Mouse (Mus musculus) heart, adult 8-10 months (tissue): ENCODE data around the gene Odf2. TPM values are rescaled to one million over a fixed set of nuclear protein-coding genes. Genes with fewer than 3 reads are reported as not detected.
A peak's percentile ranks its signal among the peaks of the same experiment; 100 is the strongest.
"Not testable (repeated sequence)": the region's sequence is repeated elsewhere in the genome, so short reads cannot be mapped to it uniquely, and the experiment has no call there.

Experiments used
- DNase-seq: peaks from one replicate; pipeline ENCODE4 v3.0.0; 2022; ENCODE audit warnings: low spot score
- total RNA-seq, 4 experiments: library from RNA; stranded (reverse); gene quantifications; 2 replicates each; pipeline ENCODE4 v1.2.4; 2022

Odf2 gene
- total RNA-seq, 4 experiments from 2014 or later = 17.0 to 28.1 (median 19.8) TPM

- DNase-seq = peak; percentile 78
Measured at GRCm38 (mm10) chr2:29868949-29869645, 19.9 kb upstream of the Odf2 start, which contains the start of gene Cercam. Cercam (plus strand) TSS chr2:29869164.

DNA sequence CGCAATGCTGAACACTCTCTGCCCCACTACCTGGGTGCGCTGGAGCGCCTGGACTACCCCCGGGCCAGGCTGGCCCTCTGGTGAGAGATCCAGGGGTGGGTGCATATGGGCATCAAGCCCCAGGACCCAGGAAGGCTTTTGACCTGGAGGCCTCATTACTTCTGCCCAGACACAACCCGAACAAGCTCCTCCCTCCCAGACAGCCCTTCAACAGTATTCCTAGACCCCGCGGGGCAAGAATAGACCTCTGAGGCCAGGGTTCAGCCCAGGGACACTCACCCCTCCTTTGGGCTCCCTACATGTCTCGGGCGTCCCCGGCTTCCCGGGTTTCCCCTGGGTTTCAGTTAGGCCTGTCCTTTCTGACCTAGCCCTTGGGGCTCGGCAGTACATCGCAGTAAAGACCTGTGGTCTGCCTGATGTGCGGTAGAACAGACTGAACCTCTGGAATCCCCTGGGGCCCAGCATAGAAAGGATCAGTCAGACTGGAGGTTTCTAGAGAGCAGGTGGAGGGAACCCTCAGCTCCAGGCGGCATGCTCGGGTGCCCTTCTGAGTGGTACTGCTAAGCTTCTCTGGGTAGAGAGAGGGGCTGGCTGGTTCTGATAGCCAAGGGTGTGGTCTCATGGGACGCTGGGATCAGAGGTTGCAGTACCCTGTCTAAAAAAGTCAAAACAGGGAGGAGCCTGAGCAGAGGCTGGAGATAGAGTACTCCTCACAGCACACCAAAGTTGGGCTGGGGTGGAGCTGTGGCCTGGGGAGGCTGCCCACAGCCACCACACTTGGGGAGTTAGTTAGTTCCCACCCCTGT lies 19.2 kb upstream of the Odf2 start:
- DNase-seq = peak; percentile 42

- no peak for DNase-seq
Measured at GRCm38 (mm10) chr2:29872581-29873295, 16.3 kb upstream of the Odf2 start.

- DNase-seq = no peak
Measured at GRCm38 (mm10) chr2:29873801-29874200, 15.2 kb upstream of the Odf2 start.

- DNase-seq = no peak
Measured at GRCm38 (mm10) chr2:29878061-29878460, 11.0 kb upstream of the Odf2 start.

DNA sequence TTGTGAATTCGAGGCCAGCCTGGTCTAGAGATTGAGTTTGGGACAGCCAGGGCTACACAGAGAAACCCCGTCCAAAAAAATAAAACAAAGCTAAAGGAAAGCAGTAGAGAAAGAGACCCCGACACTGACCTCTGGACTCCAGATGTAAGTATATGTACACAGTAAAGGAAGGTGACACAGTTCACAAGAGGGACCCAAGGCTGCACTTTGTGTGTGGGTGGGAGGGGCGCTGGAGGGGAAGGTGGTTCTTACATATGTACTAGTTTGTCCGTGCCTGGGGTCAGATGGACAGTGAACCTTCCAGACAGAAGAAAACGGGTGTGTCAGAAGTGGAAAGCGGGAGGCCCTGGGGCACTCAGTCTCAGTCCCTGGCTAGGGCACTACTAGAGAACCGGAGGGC lies 9.8 kb upstream of the Odf2 start:
- no peak for DNase-seq

- DNase-seq = peak; percentile 33
Measured at GRCm38 (mm10) chr2:29879964-29880830, 8.8 kb upstream of the Odf2 start.

DNA sequence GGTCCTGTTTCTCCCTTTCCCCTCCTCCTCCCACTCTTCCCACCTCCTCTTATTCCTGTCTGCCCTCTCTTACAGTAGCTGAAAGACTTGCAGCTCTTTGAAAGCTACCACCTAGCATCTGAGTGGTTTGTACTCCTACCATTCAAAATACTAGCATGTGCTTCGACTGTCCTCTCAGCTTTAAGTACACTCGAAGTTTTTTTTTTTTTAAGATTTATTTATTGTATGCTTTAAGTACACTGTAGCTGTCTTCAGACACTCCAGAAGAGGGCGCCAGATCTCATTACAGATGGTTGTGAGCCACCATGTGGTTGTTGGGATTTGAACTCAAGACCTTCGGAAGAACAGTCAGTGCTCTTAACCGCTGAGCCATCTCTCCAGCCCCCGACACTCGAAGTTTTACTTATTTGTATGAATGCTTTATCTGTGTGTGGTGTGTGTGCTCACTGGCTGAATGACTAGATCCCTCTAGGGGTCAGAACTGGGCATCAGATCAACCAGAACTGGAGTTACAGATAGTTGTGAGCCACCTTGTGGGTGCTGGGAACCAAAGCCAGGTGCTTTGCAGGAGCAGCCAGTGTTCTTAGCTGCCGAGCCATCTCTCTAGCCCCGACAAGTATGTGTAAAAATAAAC lies 2.2 kb upstream of the Odf2 start:
- not testable (repeated sequence) for DNase-seq

- DNase-seq = peak; percentile 64
Measured at GRCm38 (mm10) chr2:29889991-29890833, 1.2 kb downstream of the Odf2 start.

- no peak for DNase-seq
Measured at GRCm38 (mm10) chr2:29891773-29892172, 2.8 kb downstream of the Odf2 start.

DNA sequence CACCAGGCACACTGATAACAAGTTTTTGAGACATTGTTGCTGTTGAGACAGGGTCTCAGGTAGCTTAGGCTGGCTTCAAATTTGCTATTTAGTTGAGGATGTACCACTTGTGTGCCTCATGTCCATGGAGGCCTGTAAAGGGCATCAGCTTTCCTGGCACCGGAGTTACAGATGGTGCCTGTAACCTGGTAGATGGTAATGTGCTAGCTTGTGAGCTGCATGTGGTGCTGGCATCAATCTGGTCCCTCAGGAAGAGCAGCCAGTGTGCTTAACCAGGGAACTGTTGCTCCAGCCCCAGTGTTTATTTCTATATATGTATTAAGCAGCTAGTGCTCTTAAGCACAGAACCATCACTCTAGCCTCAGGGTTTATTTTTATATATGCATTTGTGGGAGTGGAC lies 7.0 kb downstream of the Odf2 start:
- DNase-seq = no peak

DNA sequence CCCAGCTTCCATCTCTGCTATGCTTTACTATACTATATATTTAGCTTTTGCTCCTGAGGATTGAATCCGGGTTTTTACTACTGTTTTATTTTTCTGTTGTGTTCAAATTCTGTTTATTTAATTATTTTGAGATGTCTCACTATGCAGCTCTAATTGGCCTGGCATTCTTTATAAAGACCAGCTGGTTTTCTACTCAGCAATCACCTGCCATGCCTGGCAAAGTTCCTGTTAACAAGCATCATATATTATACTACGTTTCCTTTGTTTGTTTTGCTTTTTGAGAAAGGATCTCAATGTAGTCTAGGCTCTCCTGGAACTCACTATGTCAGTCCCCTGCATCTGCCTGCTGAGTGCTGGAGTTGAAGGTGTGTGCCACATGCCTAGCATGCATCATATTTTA lies 8.3 kb downstream of the Odf2 start:
- DNase-seq = no peak

DNA sequence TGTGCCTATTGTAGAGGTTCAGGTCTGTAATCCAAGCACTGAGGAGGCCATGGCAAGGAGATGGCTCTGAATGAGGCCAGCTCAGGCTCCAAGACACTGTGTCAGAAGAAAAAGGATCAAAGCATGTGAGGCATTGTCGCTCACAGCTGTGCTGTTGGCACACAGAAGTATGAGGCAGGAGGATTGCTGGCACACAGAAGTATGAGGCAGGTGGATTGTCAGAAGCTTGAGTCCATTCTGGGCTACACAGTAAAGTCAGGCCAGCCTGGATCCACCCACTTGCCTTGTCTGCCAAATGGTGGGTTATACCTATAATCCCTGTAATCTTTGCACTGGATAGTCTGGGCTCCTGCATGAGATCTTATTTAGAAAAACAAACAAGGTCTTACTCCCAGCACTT lies 9.1 kb downstream of the Odf2 start:
- no peak for DNase-seq

GRCm38 (mm10) chr2:29902194-29902593 lies 13.2 kb downstream of the Odf2 start:
- no peak for DNase-seq

- not testable (repeated sequence) for DNase-seq
Measured at GRCm38 (mm10) chr2:29908171-29908570, 19.1 kb downstream of the Odf2 start.

DNA sequence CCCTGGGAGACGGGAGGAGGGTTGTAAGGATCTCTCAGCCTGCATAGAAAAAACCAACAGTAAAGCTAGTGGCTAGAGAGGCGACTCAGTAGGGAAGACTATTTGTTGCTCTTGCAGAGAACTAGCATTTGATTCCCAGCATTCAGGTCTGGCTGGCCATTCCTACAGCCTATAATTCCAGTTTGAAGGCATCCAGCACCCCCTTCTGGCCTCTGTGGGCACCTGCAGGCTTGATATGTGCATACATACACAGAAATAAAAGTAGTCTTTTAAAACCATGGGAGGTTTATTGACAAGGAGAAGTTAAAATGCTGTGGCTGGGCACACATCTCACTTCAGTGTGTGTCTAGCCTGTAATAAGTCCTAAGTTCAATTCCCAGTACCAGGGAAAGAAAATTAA lies 21.0 kb downstream of the Odf2 start:
- DNase-seq = no peak

DNA sequence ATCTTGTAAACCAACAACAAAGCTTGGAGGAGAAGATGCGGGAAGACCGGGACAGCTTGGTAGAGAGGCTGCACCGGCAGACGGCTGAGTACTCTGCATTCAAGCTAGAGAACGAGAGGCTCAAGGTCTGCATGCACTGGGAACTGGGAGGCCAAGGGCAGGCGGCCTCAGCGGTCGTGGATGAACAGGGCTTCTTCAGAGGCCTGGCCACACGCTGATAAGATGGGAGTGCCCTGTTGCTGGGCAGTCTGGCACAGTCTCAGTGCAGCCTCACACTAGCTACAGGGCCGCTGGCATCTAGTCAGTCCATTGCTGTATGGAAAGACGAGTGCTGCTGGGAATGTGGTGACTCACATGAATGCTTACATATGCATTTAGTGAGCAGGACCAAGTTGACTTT lies 28.6 kb downstream of the Odf2 start:
- no peak for DNase-seq

- DNase-seq = peak; percentile 75
Measured at GRCm38 (mm10) chr2:29922011-29922410, 33.0 kb downstream of the Odf2 start.

- DNase-seq = no peak
Measured at GRCm38 (mm10) chr2:29926542-29926941, 37.5 kb downstream of the Odf2 start.

- DNase-seq = no peak
Measured at GRCm38 (mm10) chr2:29930506-29930905, 41.5 kb downstream of the Odf2 start.
